Mouse (Mus musculus) ES-Bruce4 (cell line): ENCODE results near the gene Clec5a. TPM values are rescaled to one million over a fixed set of nuclear protein-coding genes. Genes with fewer than 3 reads are reported as not detected.

Experiments
- H3K27ac ChIP-seq: 2 replicates; pipeline ENCODE4 v1.5.1; 2012; ENCODE audit warnings: low read length, inconsistent platforms; ENCODE audit not compliant: insufficient read depth
- H3K27me3 ChIP-seq: 2 replicates; pipeline ENCODE4 v1.6.1; 2012; ENCODE audit warnings: mild to moderate bottlenecking, low read length, inconsistent platforms; ENCODE audit not compliant: control insufficient read depth, poor library complexity, insufficient read depth, severe bottlenecking
- H3K36me3 ChIP-seq: 2 replicates; pipeline ENCODE4 v1.6.1; 2012; ENCODE audit warnings: inconsistent platforms, mild to moderate bottlenecking, low read length, moderate library complexity; ENCODE audit not compliant: control insufficient read depth, poor library complexity, insufficient read depth, severe bottlenecking
- H3K4me1 ChIP-seq: one replicate; pipeline ENCODE4 v1.8.1; 2011; ENCODE audit warnings: low read length; ENCODE audit not compliant: control insufficient read depth, insufficient read depth
- H3K4me3 ChIP-seq: 2 replicates; pipeline ENCODE4 v1.5.1; 2011; ENCODE audit warnings: low read depth, mild to moderate bottlenecking, low read length
- H3K9ac ChIP-seq: 2 replicates; pipeline ENCODE4 v1.6.1; 2012; ENCODE audit warnings: low read depth, mild to moderate bottlenecking, inconsistent platforms; ENCODE audit not compliant: poor library complexity, severe bottlenecking
- H3K9me3 ChIP-seq: replicated peaks from 2 replicates; pipeline ENCODE4 v1.6.1; 2012; ENCODE audit warnings: mild to moderate bottlenecking, low read length, inconsistent platforms; ENCODE audit not compliant: control insufficient read depth, poor library complexity, insufficient read depth, severe bottlenecking
- CTCF ChIP-seq: IDR thresholded peaks from one replicate; pipeline ENCODE4 v1.8.1; 2011; ENCODE audit warnings: low read depth, low read length
- EP300 ChIP-seq: IDR thresholded peaks from 2 replicates; pipeline ENCODE4 v1.6.1; 2011; ENCODE audit warnings: low read depth, low read length; ENCODE audit not compliant: insufficient read depth
- POLR2A ChIP-seq: IDR thresholded peaks from one replicate; pipeline ENCODE4 v1.8.1; 2011; ENCODE audit warnings: low read length; ENCODE audit not compliant: insufficient read depth
- polyA plus RNA-seq: library from polyadenylated mRNA; stranded (reverse); fragments of >200 nt; gene quantifications from 2 replicates; pipeline ENCODE4 v1.2.4, GENCODE M21; 2011; ENCODE audit warnings: low read depth; ENCODE audit not compliant: missing spikeins, insufficient read depth, insufficient read length

Gene Clec5a
- polyA plus RNA-seq, 1 experiment, result not detected

GRCm38 (mm10) chr6:40576305-40576704 is 9.3 kb downstream of the Clec5a start:
- Histone ChIP-seq H3K4me3 (no peak overlapping the region), H3K27ac (no peak overlapping the region), H3K9me3 (no peaks in the 10 kb centered on the region), H3K27me3 (no peaks in the 10 kb centered on the region), H3K36me3 (no peaks in the 10 kb centered on the region), H3K9ac (no peak overlapping the region), H3K4me1 (no peaks in the 10 kb centered on the region)
- TF ChIP-seq POLR2A (no peak), EP300 (no peak), CTCF (no peak)

GRCm38 (mm10) chr6:40573618-40574017 is 12.0 kb downstream of the Clec5a start:
- Histone ChIP-seq H3K27ac (no peak overlapping the region), H3K9me3 (no peaks in the 10 kb centered on the region), H3K27me3 (no peaks in the 10 kb centered on the region), H3K36me3 (no peaks in the 10 kb centered on the region), H3K4me3 (no peak overlapping the region), H3K9ac (no peak overlapping the region), H3K4me1 (no peaks in the 10 kb centered on the region)
- no peak for TF ChIP-seq CTCF
- no peak for TF ChIP-seq POLR2A
- no peak for TF ChIP-seq EP300

DNA sequence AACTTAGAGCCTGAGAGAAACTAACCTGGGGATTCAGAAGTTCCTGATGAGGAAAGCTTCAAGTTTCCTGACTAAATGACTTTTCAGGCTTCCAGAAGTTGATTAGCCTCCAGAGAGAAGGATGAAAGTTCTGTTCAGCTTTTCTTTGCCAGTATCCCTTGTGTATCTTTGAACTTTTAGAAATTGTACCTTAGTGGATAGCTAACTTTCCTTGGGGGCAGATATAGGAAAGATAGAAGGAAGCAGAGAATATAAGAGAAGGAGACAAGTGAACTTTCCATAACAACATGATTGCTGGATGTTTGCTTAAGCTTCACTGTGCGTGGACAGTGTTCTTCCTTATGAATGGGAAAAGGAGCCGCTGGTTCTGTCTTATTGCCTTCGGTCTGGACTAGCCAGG is 16.4 kb downstream of the Clec5a start, which contains the start of gene Olfr460:
Olfr460 (plus strand) TSS at position 301 of the 400 bp plus-strand sequence.
- Histone ChIP-seq H3K4me3 (no peak within 1 kb of the TSS), H3K36me3 (no peaks in the 10 kb centered on the region), H3K9ac (no peak within 1 kb of the TSS), H3K27ac (no peak within 1 kb of the TSS), H3K4me1 (no peaks in the 10 kb centered on the region), H3K9me3 (peaks cover under 1% of the 10 kb centered on the region; the same call in 1 of the 2 replicates), H3K27me3 (no peaks in the 10 kb centered on the region)
- no peak for TF ChIP-seq POLR2A
- no peak for TF ChIP-seq EP300
- no peak for TF ChIP-seq CTCF

- TF ChIP-seq CTCF (no peak), POLR2A (no peak), EP300 (no peak)
- Histone ChIP-seq H3K36me3 (no peaks in the 10 kb centered on the region), H3K9me3 (no peaks in the 10 kb centered on the region), H3K27me3 (no peaks in the 10 kb centered on the region), H3K9ac (no peak within 1 kb of the TSS), H3K4me1 (no peaks in the 10 kb centered on the region), H3K4me3 (no peak within 1 kb of the TSS), H3K27ac (no peak within 1 kb of the TSS)
Measured at GRCm38 (mm10) chr6:40554950-40555349, 30.7 kb downstream of the Clec5a start, which contains the start of gene Olfr461. Gene Olfr461 (minus strand): TSS chr6:40555050.

DNA sequence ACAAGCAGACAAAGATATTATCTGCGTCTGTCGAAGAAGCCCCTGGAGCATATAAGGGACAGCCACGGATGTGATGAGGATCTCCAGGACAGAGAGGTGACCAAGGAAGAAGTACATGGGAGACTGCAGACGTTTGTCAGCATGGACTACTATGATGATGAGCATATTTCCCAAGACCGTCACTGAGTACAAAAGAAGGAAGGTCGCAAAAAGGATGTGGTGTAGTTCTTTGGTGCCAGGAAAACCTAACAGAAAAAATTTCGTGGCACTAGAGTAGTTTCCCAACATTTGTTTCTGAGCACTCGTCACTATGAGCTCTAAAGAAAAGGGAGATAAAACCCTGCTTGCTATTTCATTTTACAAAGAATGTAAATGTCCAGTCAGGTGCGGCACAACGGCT is 40.9 kb downstream of the Clec5a start:
- Histone ChIP-seq H3K4me1 (no peaks in the 10 kb centered on the region), H3K27me3 (no peaks in the 10 kb centered on the region), H3K4me3 (no peak overlapping the region), H3K36me3 (no peaks in the 10 kb centered on the region), H3K9me3 (no peaks in the 10 kb centered on the region), H3K27ac (no peak overlapping the region), H3K9ac (no peak overlapping the region)
- TF ChIP-seq EP300 (no peak), CTCF (no peak), POLR2A (no peak)

Other genes starting within 250 kb of the Clec5a start
- gene E330009J07Rik, start 149.7 kb downstream of the Clec5a start, polyA plus RNA-seq, result 5.8 and 6.4 TPM in 2 replicates
- gene Wee2, start 146.7 kb downstream of the Clec5a start, polyA plus RNA-seq, result not detected in 2 replicates
- 130 and 143 TPM in 2 replicates for gene Ssbp1, start 114.5 kb downstream of the Clec5a start, polyA plus RNA-seq
- gene Tas2r137, start 94.6 kb downstream of the Clec5a start, polyA plus RNA-seq, result 0.94 TPM in 1 of 2 replicates, not detected in the other
- 0.60 and 0.67 TPM in 2 replicates for gene Tas2r108, start 92.3 kb downstream of the Clec5a start, polyA plus RNA-seq
- gene Prss37, start 66.3 kb downstream of the Clec5a start, polyA plus RNA-seq, result not detected in 2 replicates
- gene Olfr461, start 30.8 kb downstream of the Clec5a start, polyA plus RNA-seq, result not detected in 2 replicates
- 0.20 TPM in 1 of 2 replicates, not detected in the other for gene Olfr460, start 16.3 kb downstream of the Clec5a start, polyA plus RNA-seq
- not detected in 2 replicates for gene Tas2r138, start 27.5 kb upstream of the Clec5a start, polyA plus RNA-seq
- 0.09 TPM in 1 of 2 replicates, not detected in the other for gene Mgam, start 43.0 kb upstream of the Clec5a start, polyA plus RNA-seq